Mouse (Mus musculus): ENCODE measurements at regions not wholly inside any gene's neighbourhood (a gene's known extent, or its start where the extent isn't known, plus 50 kb on each side); places are given as distances from the start of the nearest gene placed in this dataset.

DNA sequence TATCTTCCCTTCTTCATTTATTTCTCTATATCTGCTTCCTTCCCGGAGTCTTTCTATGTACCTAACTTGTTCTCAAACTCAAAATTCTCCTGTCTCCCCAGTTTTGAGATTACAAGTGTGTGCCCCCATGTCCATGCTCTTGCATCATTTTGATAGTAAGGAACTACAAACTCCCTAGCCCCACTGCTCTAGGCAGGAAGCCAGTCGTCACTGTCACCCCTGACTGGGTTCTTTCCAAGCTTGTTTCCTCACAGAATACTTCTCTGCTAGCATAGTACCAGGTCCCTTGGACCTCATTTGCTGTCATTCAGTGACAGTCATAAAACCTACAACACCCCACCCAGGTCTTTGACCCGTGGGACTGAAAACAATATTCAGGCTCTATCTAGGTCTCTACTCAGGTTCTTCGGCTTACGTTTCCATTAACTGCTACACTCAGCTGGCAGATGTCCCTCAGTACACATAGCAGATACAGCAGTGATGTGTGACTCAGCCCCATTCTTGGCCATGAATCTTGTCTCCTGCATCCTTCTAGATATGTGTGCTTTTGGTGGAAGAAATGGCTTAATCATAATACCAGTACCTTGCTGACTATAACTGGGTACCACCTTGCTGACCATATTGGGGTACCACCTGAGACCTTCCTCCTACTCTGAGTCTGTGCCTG, 89.3 kb upstream of the Atg10 start:
- TF ChIP-seq CTCF (IDR thresholded peaks at IDR 0.05; ENCODE audit: control insufficient read depth, insufficient read depth, low read length) (no peak), POLR2A (IDR thresholded peaks at IDR 0.05; ENCODE audit: borderline replicate concordance, control insufficient read depth, low read depth, low read length) (no peak)

Data from bone marrow, adult 2 months (tissue).